Mouse (Mus musculus) frontal cortex, adult 2 months (tissue): ENCODE results near the gene Vopp1. TPM values are rescaled to one million over a fixed set of nuclear protein-coding genes. Genes with fewer than 3 reads are reported as not detected.

Experiments used
- DNase-seq, 2 experiments: peaks; one replicate each; pipeline ENCODE4 v3.0.0; 2022; ENCODE audit warnings: low spot score in 1 of 2; ENCODE audit errors: extremely low spot score in 1 of 2
- polyA plus RNA-seq: library from polyadenylated mRNA; depleted of rRNA; stranded (reverse); fragments of >200 nt; gene quantifications from 2 replicates; pipeline ENCODE4 v1.2.3, GENCODE M21; 2012; rRNA removed

Vopp1 gene
- polyA plus RNA-seq, 1 experiment: 82.9 TPM

- peak in 1 of 2 experiments; percentile 20 for DNase-seq
Measured at GRCm38 (mm10) chr6:57703703-57704102, 121.3 kb downstream of the Vopp1 start.

- DNase-seq: peak; percentile 93 to 97
Measured at GRCm38 (mm10) chr6:57702743-57703499, 122.0 kb downstream of the Vopp1 start.

GRCm38 (mm10) chr6:57702376-57702742, 122.6 kb downstream of the Vopp1 start, which contains the start of gene Lancl2:
Lancl2 (plus strand) TSS chr6:57702540.
- peak in 1 of 2 experiments; percentile 56 for DNase-seq

GRCm38 (mm10) chr6:57701686-57702085, 123.3 kb downstream of the Vopp1 start:
- DNase-seq: no peak

GRCm38 (mm10) chr6:57693116-57693515, 131.8 kb downstream of the Vopp1 start:
- no peak for DNase-seq

- peak; percentile 79 to 89 for DNase-seq
Measured at GRCm38 (mm10) chr6:57691467-57692261, 133.3 kb downstream of the Vopp1 start, which contains the start of gene Pyurf. Pyurf (minus strand) TSS chr6:57692078.

GRCm38 (mm10) chr6:57684156-57684555, 140.8 kb downstream of the Vopp1 start:
- DNase-seq: peak; percentile 27 to 57

Other genes starting within 250 kb of the Vopp1 start
- 6.8 and 8.1 TPM in 2 replicates for gene Herc6, start 244.2 kb downstream of the Vopp1 start, polyA plus RNA-seq
- 18.4 and 20.3 TPM in 2 replicates for gene Pyurf, start 133.1 kb downstream of the Vopp1 start, polyA plus RNA-seq
- 56.1 and 62.8 TPM in 2 replicates for gene Lancl2, start 122.6 kb downstream of the Vopp1 start, polyA plus RNA-seq
- not detected in 2 replicates for gene Vmn1r21, start 25.2 kb upstream of the Vopp1 start, polyA plus RNA-seq
- not detected in 2 replicates for gene Vmn1r22, start 82.9 kb upstream of the Vopp1 start, polyA plus RNA-seq
- not detected in 2 replicates for gene Vmn1r23, start 101.7 kb upstream of the Vopp1 start, polyA plus RNA-seq
- not detected in 2 replicates for gene Vmn1r24, start 136.3 kb upstream of the Vopp1 start, polyA plus RNA-seq
- not detected in 2 replicates for gene Vmn1r25, start 155.7 kb upstream of the Vopp1 start, polyA plus RNA-seq
- gene Vmn1r26, start 190.0 kb upstream of the Vopp1 start, polyA plus RNA-seq: not detected in 2 replicates